Comparison of ENCODE assay signal across 11 mouse cellular contexts in the genomic region with DNA sequence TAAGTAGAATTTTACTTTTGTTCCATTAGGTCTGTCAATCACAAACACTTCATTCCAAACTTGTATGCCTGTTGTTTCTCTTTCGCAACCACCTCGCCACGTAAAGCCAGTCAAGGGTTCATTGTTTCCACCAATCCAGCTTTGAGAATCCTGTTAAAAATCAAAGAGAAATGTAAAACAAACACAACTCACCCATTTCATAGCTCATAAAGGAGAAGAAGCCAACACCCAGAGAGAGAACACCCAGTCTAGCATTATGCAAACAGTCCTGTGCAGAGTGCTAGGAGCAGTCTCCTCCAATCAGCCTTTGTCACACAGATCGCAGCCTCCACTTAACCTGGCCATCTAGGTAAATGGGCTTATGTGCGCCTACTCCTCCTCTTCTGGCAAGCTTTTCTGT.
"Had no signal": no experiment of that assay in that cellular context is flagged by ENCODE, and none has a peak within 500 bp of the region (broad histone marks: within the 10 kb centered on the region; RNA-seq: fewer than 3 reads in every experiment).

No protein-coding gene starts in this region.

- H3K4me1 ChIP-seq: kidney, embryonic 15.5 days; limb, embryonic 12.5 days; liver, embryonic 12.5 days; midbrain, embryonic 13.5 days had no signal

- ATAC-seq: hindbrain, embryonic 16.5 days; inflammation-experienced regulatory T-cells, adult 6 months; liver, embryonic 12.5 days; midbrain, embryonic 13.5 days had no signal

- H3K4me3 ChIP-seq: kidney, embryonic 15.5 days; limb, embryonic 12.5 days; liver, embryonic 12.5 days; midbrain, embryonic 13.5 days had no signal

- H3K9ac ChIP-seq: kidney, embryonic 15.5 days; limb, embryonic 12.5 days; liver, embryonic 12.5 days; midbrain, embryonic 13.5 days had no signal

- H3K27me3 ChIP-seq: kidney, embryonic 15.5 days; limb, embryonic 12.5 days; liver, embryonic 12.5 days; midbrain, embryonic 13.5 days had no signal

- H3K4me2 ChIP-seq: kidney, embryonic 15.5 days; limb, embryonic 12.5 days; liver, embryonic 12.5 days; midbrain, embryonic 13.5 days had no signal

- H3K27ac ChIP-seq: kidney, embryonic 15.5 days; limb, embryonic 12.5 days; liver, embryonic 12.5 days; midbrain, embryonic 13.5 days had no signal

- H3K9me3 ChIP-seq: kidney, embryonic 15.5 days; limb, embryonic 12.5 days; liver, embryonic 12.5 days; midbrain, embryonic 13.5 days had no signal

- DNase-seq: kidney, adult 18-20 months; kidney, postnatal 14 days; right cerebral cortex, postnatal 14 days; thymus, adult 18-20 months; thymus, postnatal 14 days had no signal
